Mouse (Mus musculus) heart, embryonic 15.5 days (tissue): ENCODE data around the gene Spata7. TPM values are rescaled to one million over a fixed set of nuclear protein-coding genes. Genes with fewer than 3 reads are reported as not detected.

ENCODE experiments used
- ATAC-seq: fragments of 200-750 bp; cut with Nextera tagmentation; replicated peaks from 2 replicates; pipeline ENCODE4 v1.8.0; 2017; ENCODE audit warnings: low read depth, moderate TSS enrichment; ENCODE audit not compliant: insufficient number of reproducible peaks, insufficient read depth, low FRiP score
- H3K27ac ChIP-seq: fragments of 300-500 bp; sonication (generic); 2 replicates; pipeline ENCODE4 v1.5.1; 2015; ENCODE audit warnings: mild to moderate bottlenecking, inconsistent platforms
- H3K27me3 ChIP-seq: fragments of 300-500 bp; sonication (generic); 2 replicates; pipeline ENCODE4 v1.6.1; 2015; ENCODE audit warnings: inconsistent platforms
- H3K36me3 ChIP-seq: fragments of 300-500 bp; sonication (generic); 2 replicates; pipeline ENCODE4 v1.6.1; 2015; ENCODE audit warnings: mild to moderate bottlenecking, inconsistent platforms
- H3K4me1 ChIP-seq: fragments of 300-500 bp; sonication (generic); replicated peaks from 2 replicates; pipeline ENCODE4 v1.6.1; 2015; ENCODE audit warnings: inconsistent platforms
- H3K4me2 ChIP-seq: fragments of 300-500 bp; sonication (generic); 2 replicates; pipeline ENCODE4 v1.6.1; 2015; ENCODE audit warnings: inconsistent platforms, mild to moderate bottlenecking, moderate library complexity
- H3K4me3 ChIP-seq: fragments of 300-500 bp; sonication (generic); 2 replicates; pipeline ENCODE4 v1.5.1; 2015; ENCODE audit warnings: mild to moderate bottlenecking, inconsistent platforms
- H3K9ac ChIP-seq: fragments of 300-500 bp; sonication (generic); 2 replicates; pipeline ENCODE4 v1.6.1; 2015; ENCODE audit warnings: mild to moderate bottlenecking, inconsistent platforms
- H3K9me3 ChIP-seq: fragments of 300-500 bp; sonication (generic); replicated peaks from 2 replicates; pipeline ENCODE4 v1.6.1; 2016; ENCODE audit warnings: inconsistent platforms
- WGBS: fragments of 180-500 bp; shearing (Covaris S2); methylation state at CpG from one replicate; pipeline ENCODE4 v1.1.7; 2015; ENCODE audit warnings: mixed read lengths; 5-methylcytosine and 5-hydroxymethylcytosine counted together
- polyA plus RNA-seq: library from polyadenylated mRNA; unstranded; fragments of >200 nt; fragmentation: Nextera tagmentation; extraction: Ambion mirVana; gene quantifications from 2 replicates; pipeline ENCODE4 v1.2.1, GENCODE M21; 2015

The Spata7 gene
- polyA plus RNA-seq, 1 experiment from 2014 or later: 10.9 TPM

- H3K27me3 ChIP-seq: no peaks in the 10 kb centered on the region
- no peak overlapping the region for H3K9ac ChIP-seq
- no peak overlapping the region for H3K27ac ChIP-seq
- no peak overlapping the region for H3K4me3 ChIP-seq
- no peak for ATAC-seq
- no peaks in the 10 kb centered on the region for H3K9me3 ChIP-seq
- H3K4me2 ChIP-seq: no peak overlapping the region
- H3K4me1 ChIP-seq: no peaks in the 10 kb centered on the region
- 92% methylated on average over 10 of the region's 10 CpGs for WGBS
- peaks cover 28% of the 10 kb centered on the region; the same call in 1 of the 2 replicates for H3K36me3 ChIP-seq
These were observed 76.0 kb downstream of the Spata7 start for GRCm38 (mm10) chr12:98703961-98704360.

GRCm38 (mm10) chr12:98712819-98713218 is 84.9 kb downstream of the Spata7 start:
- Histone ChIP-seq H3K36me3 (no peaks in the 10 kb centered on the region), H3K4me3 (no peak overlapping the region), H3K4me1 (peaks cover 30% of the 10 kb centered on the region), H3K4me2 (no peak overlapping the region), H3K9ac (no peak overlapping the region), H3K27ac (0 out of 2 replicates have a peak overlapping the region, but pooled peaks have one; percentile 12), H3K27me3 (no peaks in the 10 kb centered on the region), H3K9me3 (no peaks in the 10 kb centered on the region)
- ATAC-seq: no peak
- WGBS: 73% methylated on average over 6 of the region's 6 CpGs

- H3K4me2 ChIP-seq: no peak overlapping the region
- no peak overlapping the region for H3K27ac ChIP-seq
- ATAC-seq: no peak
These were observed 85.7 kb downstream of the Spata7 start for GRCm38 (mm10) chr12:98713621-98714103.

GRCm38 (mm10) chr12:98714757-98715156 is 86.8 kb downstream of the Spata7 start:
- Histone ChIP-seq H3K4me1 (peaks cover 30% of the 10 kb centered on the region), H3K4me3 (no peak overlapping the region), H3K4me2 (peak overlapping the region; percentile 6; the same call in 1 of the 2 replicates), H3K36me3 (no peaks in the 10 kb centered on the region), H3K9ac (no peak overlapping the region), H3K27me3 (no peaks in the 10 kb centered on the region), H3K9me3 (no peaks in the 10 kb centered on the region), H3K27ac (no peak overlapping the region)
- WGBS: 16% methylated on average over 11 of the region's 11 CpGs
- ATAC-seq: no peak

More at GRCm38 (mm10) chr12:98713621-98714103, 85.7 kb downstream of the Spata7 start:
- no peaks in the 10 kb centered on the region for H3K27me3 ChIP-seq
- 36% methylated on average over 7 of the region's 7 CpGs for WGBS
- H3K4me3 ChIP-seq: no peak overlapping the region
- peaks cover 30% of the 10 kb centered on the region for H3K4me1 ChIP-seq
- H3K9ac ChIP-seq: no peak overlapping the region
- H3K36me3 ChIP-seq: no peaks in the 10 kb centered on the region
- no peaks in the 10 kb centered on the region for H3K9me3 ChIP-seq

GRCm38 (mm10) chr12:98716142-98716541 is 88.2 kb downstream of the Spata7 start:
- WGBS: 82% methylated on average over 2 of the region's 2 CpGs
- no peak overlapping the region for H3K4me2 ChIP-seq
- no peaks in the 10 kb centered on the region for H3K9me3 ChIP-seq
- no peaks in the 10 kb centered on the region for H3K36me3 ChIP-seq
- no peak for ATAC-seq
- H3K4me1 ChIP-seq: peaks cover 42% of the 10 kb centered on the region
- H3K27ac ChIP-seq: no peak overlapping the region
- no peaks in the 10 kb centered on the region for H3K27me3 ChIP-seq
- H3K4me3 ChIP-seq: no peak overlapping the region
- H3K9ac ChIP-seq: no peak overlapping the region

Other genes with a start within 250 kb of the Spata7 start
- 0.16 and 0.82 TPM in 2 replicates for gene Kcnk10, start 49.8 kb upstream of the Spata7 start, polyA plus RNA-seq
- gene Ptpn21, start 109.2 kb downstream of the Spata7 start, polyA plus RNA-seq: 8.3 and 9.9 TPM in 2 replicates
- 85.7 and 86.7 TPM in 2 replicates for gene Zc3h14, start 118.8 kb downstream of the Spata7 start, polyA plus RNA-seq